Mouse (Mus musculus): ENCODE data around the gene Cdc7. TPM values are rescaled to one million over a fixed set of nuclear protein-coding genes. Genes with fewer than 3 reads are reported as not detected.

Gene Cdc7
- 49.7 and 49.8 TPM in 2 replicates for polyA plus RNA-seq (2015; fragmentation: Nextera tagmentation; extraction: Ambion mirVana)

DNA sequence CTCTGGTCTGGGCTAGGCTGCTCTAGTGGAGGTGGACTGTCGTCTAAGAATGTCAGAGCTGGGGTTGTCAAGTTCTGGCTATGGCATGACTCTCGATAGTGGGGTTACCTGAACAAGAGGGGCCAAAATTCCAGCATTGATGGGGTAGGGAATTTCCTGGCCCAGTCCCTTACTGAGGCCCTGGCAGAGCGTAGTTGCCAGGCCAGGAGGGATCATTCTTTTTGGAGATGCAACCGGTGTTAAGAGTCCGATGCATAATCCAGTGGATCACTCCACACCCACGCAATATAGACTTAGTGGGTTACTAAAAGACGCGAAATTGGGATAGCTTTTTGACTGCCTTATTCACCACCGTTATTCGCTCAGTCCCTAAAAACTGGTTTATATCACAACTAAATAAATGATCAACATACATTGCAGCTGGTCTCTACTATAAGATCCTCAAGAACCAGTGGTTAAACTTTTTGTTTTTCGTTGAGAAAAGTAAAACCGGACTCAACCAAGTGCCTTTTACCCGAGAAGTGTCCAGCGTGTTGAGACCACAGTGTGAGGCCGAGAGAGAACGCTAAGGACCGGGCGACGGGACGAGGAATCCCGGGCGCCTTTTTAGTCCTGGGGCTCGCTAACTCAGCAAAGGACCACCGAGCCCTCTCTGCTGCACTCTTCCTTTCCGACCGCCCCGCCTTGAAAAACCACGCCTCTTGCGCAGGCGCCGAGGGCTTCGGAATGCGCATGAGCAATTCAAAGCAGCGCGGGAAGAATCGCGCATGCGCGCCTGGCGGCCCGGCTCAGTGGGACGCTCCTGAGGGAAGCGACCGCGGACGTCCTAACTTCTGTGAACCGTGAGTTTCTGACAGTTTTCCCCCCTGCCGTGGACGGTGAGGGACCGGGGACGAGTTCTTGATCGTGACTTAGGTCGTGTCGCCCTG is at the start of gene Cdc7:
Gene Cdc7, plus strand, starts transcription at position 739 of the 929 bp plus-strand sequence.
- Histone ChIP-seq H3K9ac (ENCODE audit: low read depth, low read length) (peak within 1 kb of the TSS; percentile 86), H3K4me1 (ENCODE audit: control insufficient read depth, insufficient read depth, low read length) (peaks cover 12% of the 10 kb centered on the region), H3K9me3 (replicated peaks; ENCODE audit: control insufficient read depth, low read length, poor library complexity, severe bottlenecking) (no peaks in the 10 kb centered on the region; the same call in 1 of the 2 replicates), H3K27me3 (ENCODE audit: control insufficient read depth, insufficient read depth, low read depth, low read length) (no peaks in the 10 kb centered on the region), H3K4me2 (ENCODE audit: low read length) (peak within 1 kb of the TSS; percentile 67), H3K36me3 (ENCODE audit: control insufficient read depth, insufficient read depth, low read length) (no peaks in the 10 kb centered on the region), H3K4me3 (ENCODE audit: low read depth, low read length) (peak within 1 kb of the TSS; percentile 96), H3K27ac (ENCODE audit: low read length) (peak within 1 kb of the TSS; percentile 81)
- peak; percentile 94 for ATAC-seq
- WGBS, result 5% methylated on average over 54 of the region's 54 CpGs

DNA sequence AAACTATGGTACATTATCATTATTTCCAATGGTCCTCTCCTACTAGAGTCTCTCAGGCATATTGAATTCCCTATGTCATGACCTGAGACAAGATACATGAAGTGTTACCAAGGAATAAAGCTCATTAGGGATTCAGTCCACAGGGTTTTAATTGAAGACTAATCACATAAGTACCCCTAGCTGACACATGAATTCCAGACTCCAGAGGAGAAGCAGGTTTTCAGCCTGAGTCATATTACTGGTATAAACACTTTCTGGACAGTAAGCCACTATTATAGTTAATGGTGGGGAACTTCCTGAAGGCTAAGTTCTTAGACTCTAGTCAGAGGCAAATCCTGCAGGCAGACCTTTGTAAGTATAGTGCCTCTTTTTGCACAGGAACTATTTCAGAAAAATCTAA is 44.8 kb upstream of the Cdc7 start:
- H3K4me2 ChIP-seq (ENCODE audit: low read length), result no peak overlapping the region
- no peak for ATAC-seq
- no peaks in the 10 kb centered on the region for H3K9me3 ChIP-seq (replicated peaks; ENCODE audit: control insufficient read depth, low read length, poor library complexity, severe bottlenecking)
- H3K9ac ChIP-seq (ENCODE audit: low read depth, low read length), result no peak overlapping the region
- no peaks in the 10 kb centered on the region for H3K36me3 ChIP-seq (ENCODE audit: control insufficient read depth, insufficient read depth, low read length)
- H3K27me3 ChIP-seq (ENCODE audit: control insufficient read depth, insufficient read depth, low read depth, low read length), result no peaks in the 10 kb centered on the region
- H3K4me3 ChIP-seq (ENCODE audit: low read depth, low read length), result no peak overlapping the region
- H3K27ac ChIP-seq (ENCODE audit: low read length), result no peak overlapping the region
- no peaks in the 10 kb centered on the region for H3K4me1 ChIP-seq (ENCODE audit: control insufficient read depth, insufficient read depth, low read length)

DNA sequence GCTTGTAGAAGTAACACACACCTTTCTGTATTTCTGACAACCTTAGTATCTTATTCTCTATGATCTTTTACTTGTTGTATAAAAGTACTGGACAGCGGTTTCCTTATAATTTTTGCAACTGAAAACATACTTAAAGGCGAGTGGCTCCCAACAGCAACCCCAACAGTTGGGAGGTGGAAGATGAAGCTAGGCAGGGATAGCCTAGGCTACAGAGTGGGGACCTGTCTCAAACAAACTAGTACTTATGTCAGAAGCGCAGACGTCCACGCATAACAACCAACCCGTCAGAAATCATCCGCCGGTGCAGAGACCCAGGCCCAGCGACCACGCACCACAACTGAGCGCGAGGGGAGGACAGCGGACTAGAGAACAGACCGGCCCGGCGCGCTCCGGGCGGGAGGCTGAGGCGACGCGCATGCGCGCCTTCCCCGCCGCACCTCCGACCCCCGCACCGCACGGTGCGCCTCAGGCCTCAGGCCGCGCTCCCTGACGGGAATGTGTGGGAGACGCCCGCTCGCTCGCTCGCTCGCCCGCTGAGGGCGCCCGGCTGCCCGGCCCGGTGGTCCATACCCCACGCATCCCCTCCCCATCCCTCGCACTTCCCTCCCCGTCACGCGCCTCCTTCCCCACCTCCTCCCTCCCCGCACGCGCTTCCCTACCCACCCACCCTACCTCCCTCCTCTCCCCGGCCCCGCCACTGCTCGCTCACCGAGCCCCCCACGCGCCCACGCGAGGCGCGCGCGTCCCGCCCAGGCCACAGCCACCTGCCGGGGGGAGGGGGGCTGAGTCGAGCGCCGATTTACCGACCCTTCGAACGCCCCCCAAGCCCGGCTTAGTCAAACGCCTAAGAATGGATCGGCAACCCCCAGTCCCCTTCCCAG is 38.4 kb upstream of the Cdc7 start, which contains the start of gene Hfm1:
Gene Hfm1, minus strand, starts transcription at position 834 of the 881 bp plus-strand sequence.
- H3K36me3 ChIP-seq (ENCODE audit: control insufficient read depth, insufficient read depth, low read length), result no peaks in the 10 kb centered on the region
- peak within 1 kb of the TSS; percentile 92 for H3K27ac ChIP-seq (ENCODE audit: low read length)
- no peaks in the 10 kb centered on the region for H3K9me3 ChIP-seq (replicated peaks; ENCODE audit: control insufficient read depth, low read length, poor library complexity, severe bottlenecking)
- no peaks in the 10 kb centered on the region for H3K4me1 ChIP-seq (ENCODE audit: control insufficient read depth, insufficient read depth, low read length)
- H3K9ac ChIP-seq (ENCODE audit: low read depth, low read length), result peak within 1 kb of the TSS; percentile 81
- peak within 1 kb of the TSS; percentile 60 for H3K4me3 ChIP-seq (ENCODE audit: low read depth, low read length)
- WGBS, result under 1% methylated on average over 60 of the region's 76 CpGs
- ATAC-seq, result peak; percentile 99
- peak within 1 kb of the TSS; percentile 67 for H3K4me2 ChIP-seq (ENCODE audit: low read length)
- no peaks in the 10 kb centered on the region for H3K27me3 ChIP-seq (ENCODE audit: control insufficient read depth, insufficient read depth, low read depth, low read length)

DNA sequence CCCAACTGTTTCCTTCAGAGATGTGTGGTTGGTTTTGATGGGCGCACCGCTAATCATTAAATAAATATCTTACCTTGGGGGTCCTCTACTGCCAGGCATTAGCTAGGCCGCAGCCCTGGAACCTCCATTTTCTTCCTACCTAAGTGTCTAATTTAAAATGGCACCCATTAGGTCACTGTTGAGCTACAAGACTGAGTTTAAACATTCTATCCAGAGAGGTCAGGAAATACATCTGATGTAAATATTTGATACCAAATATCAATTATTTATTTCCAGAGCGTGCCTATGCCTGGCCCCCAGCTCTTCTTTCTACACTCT is 37.8 kb upstream of the Cdc7 start:
- ATAC-seq, result no peak
- H3K4me1 ChIP-seq (ENCODE audit: control insufficient read depth, insufficient read depth, low read length), result no peaks in the 10 kb centered on the region
- H3K27ac ChIP-seq (ENCODE audit: low read length), result peak overlapping the region; percentile 92
- H3K36me3 ChIP-seq (ENCODE audit: control insufficient read depth, insufficient read depth, low read length), result no peaks in the 10 kb centered on the region
- peak overlapping the region; percentile 60 for H3K4me3 ChIP-seq (ENCODE audit: low read depth, low read length)
- H3K9ac ChIP-seq (ENCODE audit: low read depth, low read length), result peak overlapping the region; percentile 81
- 22% methylated on average over 4 of the region's 4 CpGs for WGBS
- no peaks in the 10 kb centered on the region for H3K27me3 ChIP-seq (ENCODE audit: control insufficient read depth, insufficient read depth, low read depth, low read length)
- peak overlapping the region; percentile 67 for H3K4me2 ChIP-seq (ENCODE audit: low read length)
- H3K9me3 ChIP-seq (replicated peaks; ENCODE audit: control insufficient read depth, low read length, poor library complexity, severe bottlenecking), result no peaks in the 10 kb centered on the region

DNA sequence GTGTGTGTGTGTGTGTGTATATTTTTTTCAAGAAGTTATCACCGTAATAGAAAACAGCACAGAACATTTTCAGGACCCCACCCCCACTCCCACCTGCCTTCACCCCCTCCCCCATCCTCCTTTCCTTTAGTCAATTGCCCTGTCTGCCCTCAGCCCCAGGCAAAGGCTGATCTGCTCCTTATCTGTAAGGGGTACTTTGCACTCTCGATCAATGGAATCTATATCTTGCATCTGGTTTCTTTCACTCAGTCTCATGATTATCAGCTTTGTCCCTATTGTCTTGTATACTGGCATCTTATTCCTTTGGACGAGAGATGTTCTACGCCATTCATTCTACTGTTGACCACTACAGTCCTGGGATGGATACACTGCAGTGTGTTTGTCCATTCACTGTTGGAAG is 36.1 kb upstream of the Cdc7 start:
- Histone ChIP-seq H3K4me3 (ENCODE audit: low read depth, low read length) (no peak overlapping the region), H3K9me3 (replicated peaks; ENCODE audit: control insufficient read depth, low read length, poor library complexity, severe bottlenecking) (no peaks in the 10 kb centered on the region), H3K4me1 (ENCODE audit: control insufficient read depth, insufficient read depth, low read length) (no peaks in the 10 kb centered on the region), H3K36me3 (ENCODE audit: control insufficient read depth, insufficient read depth, low read length) (no peaks in the 10 kb centered on the region), H3K27ac (ENCODE audit: low read length) (no peak overlapping the region), H3K27me3 (ENCODE audit: control insufficient read depth, insufficient read depth, low read depth, low read length) (no peaks in the 10 kb centered on the region), H3K4me2 (ENCODE audit: low read length) (no peak overlapping the region), H3K9ac (ENCODE audit: low read depth, low read length) (no peak overlapping the region)
- 80% methylated on average over 4 of the region's 4 CpGs for WGBS
- no peak for ATAC-seq

DNA sequence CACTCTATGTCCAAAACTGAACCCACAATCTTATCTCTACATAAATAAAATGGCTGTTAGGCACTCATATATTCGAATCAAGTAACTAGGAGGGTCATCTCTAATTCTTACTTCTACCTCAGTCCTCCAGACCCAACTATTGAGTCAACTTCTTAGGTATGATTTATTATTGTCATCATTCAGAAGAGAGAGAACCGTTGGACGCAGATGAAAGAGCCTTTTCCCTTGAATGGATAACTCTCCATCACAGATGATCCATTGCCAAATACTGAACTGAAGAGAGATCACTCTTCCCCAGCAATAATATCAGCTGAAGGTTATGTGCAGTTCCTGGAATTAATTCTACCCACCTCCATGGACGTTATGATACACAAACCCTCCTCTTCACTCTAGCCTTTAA is 17.8 kb upstream of the Cdc7 start:
- WGBS, result 78% methylated on average over 4 of the region's 4 CpGs
- Histone ChIP-seq H3K9ac (ENCODE audit: low read depth, low read length) (no peak overlapping the region), H3K9me3 (replicated peaks; ENCODE audit: control insufficient read depth, low read length, poor library complexity, severe bottlenecking) (no peaks in the 10 kb centered on the region), H3K27ac (ENCODE audit: low read length) (no peak overlapping the region), H3K4me2 (ENCODE audit: low read length) (no peak overlapping the region), H3K4me3 (ENCODE audit: low read depth, low read length) (no peak overlapping the region), H3K36me3 (ENCODE audit: control insufficient read depth, insufficient read depth, low read length) (no peaks in the 10 kb centered on the region), H3K4me1 (ENCODE audit: control insufficient read depth, insufficient read depth, low read length) (no peaks in the 10 kb centered on the region), H3K27me3 (ENCODE audit: control insufficient read depth, insufficient read depth, low read depth, low read length) (no peaks in the 10 kb centered on the region)
- ATAC-seq, result no peak

DNA sequence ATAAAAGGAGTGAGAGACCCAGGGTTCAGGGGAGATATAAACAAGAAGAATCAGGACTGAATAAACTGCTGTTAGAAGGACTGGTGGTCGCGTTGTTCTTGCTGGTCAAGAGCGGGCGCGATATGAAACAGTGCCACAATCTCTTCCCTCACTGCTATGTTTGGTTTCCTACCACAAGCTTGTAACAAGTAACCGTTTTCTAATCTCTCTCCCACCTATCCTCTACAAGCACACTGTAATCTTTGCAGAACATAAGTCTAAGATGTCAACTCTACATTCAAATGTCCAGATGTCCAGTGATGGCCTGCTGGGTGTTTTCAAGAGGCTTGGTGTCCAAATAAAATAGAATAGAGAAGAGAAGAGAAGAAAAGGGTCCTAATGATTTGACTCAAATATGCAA is 15.4 kb upstream of the Cdc7 start:
- no peaks in the 10 kb centered on the region for H3K36me3 ChIP-seq (ENCODE audit: control insufficient read depth, insufficient read depth, low read length)
- H3K9me3 ChIP-seq (replicated peaks; ENCODE audit: control insufficient read depth, low read length, poor library complexity, severe bottlenecking), result no peaks in the 10 kb centered on the region
- WGBS, result 88% methylated on average over 6 of the region's 6 CpGs
- no peak overlapping the region for H3K9ac ChIP-seq (ENCODE audit: low read depth, low read length)
- H3K4me2 ChIP-seq (ENCODE audit: low read length), result no peak overlapping the region
- H3K4me3 ChIP-seq (ENCODE audit: low read depth, low read length), result no peak overlapping the region
- H3K4me1 ChIP-seq (ENCODE audit: control insufficient read depth, insufficient read depth, low read length), result no peaks in the 10 kb centered on the region
- H3K27me3 ChIP-seq (ENCODE audit: control insufficient read depth, insufficient read depth, low read depth, low read length), result no peaks in the 10 kb centered on the region
- no peak overlapping the region for H3K27ac ChIP-seq (ENCODE audit: low read length)
- no peak for ATAC-seq

DNA sequence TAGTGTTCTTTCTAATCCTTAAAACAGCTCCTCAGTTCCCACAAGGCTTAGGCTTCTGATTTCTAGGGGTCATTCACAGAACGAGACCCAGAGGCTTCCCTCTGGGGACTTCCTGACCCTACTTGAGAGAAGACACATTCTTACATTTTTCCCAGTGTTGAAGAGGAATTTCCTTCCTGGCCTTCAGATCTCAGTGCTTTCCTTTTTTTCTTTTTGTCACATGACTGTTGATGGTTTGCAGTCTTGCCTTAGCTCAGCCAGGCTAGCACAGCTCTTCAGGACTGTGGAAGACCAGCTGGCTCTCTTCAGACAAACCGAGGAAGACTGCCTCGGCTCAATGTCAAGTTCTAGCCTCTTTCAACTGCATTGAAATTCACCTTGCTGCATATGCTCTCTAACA is 7.7 kb upstream of the Cdc7 start:
- no peaks in the 10 kb centered on the region for H3K4me1 ChIP-seq (ENCODE audit: control insufficient read depth, insufficient read depth, low read length)
- H3K9ac ChIP-seq (ENCODE audit: low read depth, low read length), result no peak overlapping the region
- no peak overlapping the region for H3K4me3 ChIP-seq (ENCODE audit: low read depth, low read length)
- WGBS, result 69% methylated on average over 3 of the region's 3 CpGs
- H3K27me3 ChIP-seq (ENCODE audit: control insufficient read depth, insufficient read depth, low read depth, low read length), result no peaks in the 10 kb centered on the region
- H3K4me2 ChIP-seq (ENCODE audit: low read length), result no peak overlapping the region
- H3K27ac ChIP-seq (ENCODE audit: low read length), result no peak overlapping the region
- peaks cover 3% of the 10 kb centered on the region; the same call in 1 of the 2 replicates for H3K9me3 ChIP-seq (replicated peaks; ENCODE audit: control insufficient read depth, low read length, poor library complexity, severe bottlenecking)
- no peak for ATAC-seq
- H3K36me3 ChIP-seq (ENCODE audit: control insufficient read depth, insufficient read depth, low read length), result no peaks in the 10 kb centered on the region

Measured in midbrain, embryonic 16.5 days (tissue).